Mouse (Mus musculus): ENCODE data around the gene Csf2rb.
A peak's percentile ranks its signal among the peaks of the same experiment; 100 is the strongest.
"Not testable (repeated sequence)": the region's sequence is repeated elsewhere in the genome, so short reads cannot be mapped to it uniquely, and the experiment has no call there.

Csf2rb gene

DNA sequence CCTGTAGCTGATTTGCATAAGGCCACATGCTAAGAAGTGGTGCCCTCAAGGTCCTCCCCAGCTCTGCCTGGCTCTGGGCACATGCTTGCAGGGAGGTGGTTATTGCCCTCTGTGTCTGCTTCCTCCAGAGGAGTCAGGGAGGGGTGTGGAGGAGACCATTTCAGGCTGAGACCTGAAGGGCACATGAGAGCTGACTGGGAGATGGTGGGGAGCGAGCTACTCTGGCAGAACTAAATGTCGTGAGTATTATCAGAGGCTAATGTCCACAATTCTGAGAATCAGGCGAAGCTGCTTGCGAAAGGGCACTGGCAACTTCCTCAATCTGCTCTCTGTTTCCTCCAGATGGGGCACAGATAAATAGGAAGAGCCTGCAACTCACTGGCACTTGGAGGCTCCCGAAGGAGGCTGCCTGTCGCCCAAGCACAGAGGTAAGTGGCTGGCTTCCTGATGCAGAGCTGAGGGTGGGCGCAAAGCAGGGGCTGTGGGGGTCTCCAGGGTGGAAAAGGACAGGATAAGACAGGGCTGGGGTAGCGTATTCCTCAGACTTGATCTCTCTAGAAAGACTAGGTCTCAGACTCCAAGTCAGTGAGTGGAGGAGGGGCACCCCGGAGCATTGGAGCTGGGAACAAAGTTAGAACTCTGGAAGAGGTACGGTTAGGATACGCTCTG, at the start of gene Csf2rb:
TSS of gene Csf2rb (plus strand) at position 82 of the 669 bp plus-strand sequence.
- no peak for DNase-seq (ENCODE audit: low spot score)

DNA sequence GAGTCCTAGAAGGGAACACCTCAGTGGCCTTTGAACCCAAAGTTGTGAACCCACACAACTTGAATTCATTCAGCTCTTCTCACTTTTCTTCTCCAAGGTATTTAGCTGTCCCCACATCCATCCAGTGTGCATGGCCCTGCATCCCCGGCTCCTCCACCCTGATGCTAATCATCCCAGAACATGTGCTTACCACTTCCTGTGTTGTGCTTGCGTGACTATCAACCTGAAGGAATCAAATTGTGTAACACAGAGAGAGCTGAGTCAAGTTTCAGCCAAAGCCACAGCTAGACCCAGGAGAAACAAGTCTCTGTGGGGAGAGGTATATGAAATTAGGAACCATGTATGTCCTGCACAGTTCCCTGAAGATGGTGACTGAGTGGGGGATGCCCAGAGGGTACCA, 47.2 kb upstream of the Csf2rb start:
- no peak for DNase-seq (ENCODE audit: low spot score)

- DNase-seq (ENCODE audit: low spot score): no peak
These were observed 37.6 kb upstream of the Csf2rb start for GRCm38 (mm10) chr15:78287941-78288340.

DNA sequence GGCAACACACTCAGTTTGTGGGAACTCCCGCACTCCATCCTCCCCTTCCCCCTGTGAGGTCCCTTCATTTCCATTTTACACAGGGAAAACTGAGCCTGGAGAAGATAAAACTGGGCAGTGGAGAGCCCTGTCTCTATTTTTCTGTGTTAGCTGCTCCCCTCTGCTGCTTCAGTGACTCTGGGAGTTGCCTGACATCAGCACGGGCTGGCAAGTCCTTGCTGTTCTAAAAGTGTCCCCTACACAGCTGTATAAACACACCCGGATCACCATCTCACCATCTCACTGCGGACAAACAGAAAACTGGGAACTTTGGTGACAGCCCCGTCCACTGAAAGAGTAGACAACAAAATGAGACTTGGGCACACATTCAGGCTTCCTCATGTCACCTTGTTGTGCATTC, 35.8 kb upstream of the Csf2rb start:
- DNase-seq (ENCODE audit: low spot score): not testable (repeated sequence)

GRCm38 (mm10) chr15:78293228-78293627, 32.3 kb upstream of the Csf2rb start:
- DNase-seq (ENCODE audit: low spot score): not testable (repeated sequence)

GRCm38 (mm10) chr15:78293716-78294115, 31.8 kb upstream of the Csf2rb start:
- DNase-seq (ENCODE audit: low spot score): no peak

DNA sequence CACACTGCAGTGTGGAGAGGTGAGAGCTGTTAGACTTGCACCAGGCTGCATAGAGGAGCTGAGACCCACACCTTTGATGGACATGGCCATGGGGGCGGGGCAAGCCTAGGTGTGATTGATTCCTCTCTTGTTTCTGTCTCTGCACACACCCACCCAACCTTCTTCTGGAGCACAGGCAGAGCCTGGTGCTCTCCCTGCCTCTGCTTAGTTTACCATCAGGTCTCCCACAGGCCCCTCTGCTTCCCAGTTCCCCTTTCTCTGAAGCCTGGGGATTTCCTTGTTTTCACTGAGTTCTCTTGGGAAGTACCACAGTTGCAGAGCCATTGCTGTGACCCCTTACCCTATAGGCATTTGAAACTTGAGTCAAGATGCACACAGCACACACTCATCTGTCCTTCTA, 27.0 kb upstream of the Csf2rb start:
- DNase-seq (ENCODE audit: low spot score): no peak

DNA sequence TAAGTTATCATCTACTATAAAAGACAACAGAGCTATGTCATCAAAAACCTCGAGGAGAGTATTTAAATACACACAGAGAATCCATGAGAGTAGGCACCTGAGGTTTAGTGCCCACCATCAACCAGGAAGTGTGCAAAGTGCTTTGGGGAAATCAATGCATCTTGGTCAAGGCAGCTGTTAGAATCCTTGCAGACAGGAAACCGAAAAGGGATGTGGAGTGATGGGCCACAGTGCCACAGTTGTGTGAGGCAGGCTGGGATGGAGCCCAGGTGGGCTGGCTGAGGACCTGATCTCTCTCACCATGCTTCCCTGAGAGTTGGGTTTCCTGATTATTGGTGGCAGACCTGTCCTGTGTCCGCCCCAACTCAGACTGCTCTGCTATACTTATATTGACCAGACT, 25.9 kb upstream of the Csf2rb start:
- DNase-seq (ENCODE audit: low spot score): no peak

GRCm38 (mm10) chr15:78300773-78301172, 24.8 kb upstream of the Csf2rb start:
- DNase-seq (ENCODE audit: low spot score): no peak

- no peak for DNase-seq (ENCODE audit: low spot score)
These were observed 22.8 kb upstream of the Csf2rb start for GRCm38 (mm10) chr15:78302718-78303117.

- no peak for DNase-seq (ENCODE audit: low spot score)
These were observed 21.8 kb upstream of the Csf2rb start for GRCm38 (mm10) chr15:78303665-78304233.

GRCm38 (mm10) chr15:78305341-78305933, 20.1 kb upstream of the Csf2rb start, which contains the start of gene Csf2rb2:
Gene Csf2rb2 (minus strand): TSS chr15:78305721.
- DNase-seq (ENCODE audit: low spot score): no peak

DNA sequence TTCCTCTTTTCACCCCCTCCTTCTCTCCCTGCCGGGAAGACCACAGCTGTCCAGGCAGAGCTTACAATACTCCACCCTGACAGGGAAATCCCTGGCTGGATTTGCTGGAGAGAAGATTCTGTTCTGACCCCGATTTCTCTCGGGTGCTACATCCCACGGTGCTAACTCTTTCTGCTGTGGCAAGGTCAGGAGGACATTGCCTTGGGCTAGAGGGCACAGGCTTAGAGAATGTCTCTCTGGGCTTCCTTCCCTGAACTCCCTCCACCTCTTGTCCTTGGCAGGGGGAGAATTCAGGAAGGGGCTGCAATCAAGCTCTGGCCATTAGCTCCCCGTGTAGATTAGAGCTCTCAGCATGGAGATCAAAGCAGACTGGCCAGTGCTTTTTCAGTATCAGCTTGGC, 15.7 kb upstream of the Csf2rb start:
- no peak for DNase-seq (ENCODE audit: low spot score)

GRCm38 (mm10) chr15:78310971-78311370, 14.6 kb upstream of the Csf2rb start:
- no peak for DNase-seq (ENCODE audit: low spot score)

- not testable (repeated sequence) for DNase-seq (ENCODE audit: low spot score)
These were observed 12.9 kb upstream of the Csf2rb start for GRCm38 (mm10) chr15:78312421-78313233.

DNA sequence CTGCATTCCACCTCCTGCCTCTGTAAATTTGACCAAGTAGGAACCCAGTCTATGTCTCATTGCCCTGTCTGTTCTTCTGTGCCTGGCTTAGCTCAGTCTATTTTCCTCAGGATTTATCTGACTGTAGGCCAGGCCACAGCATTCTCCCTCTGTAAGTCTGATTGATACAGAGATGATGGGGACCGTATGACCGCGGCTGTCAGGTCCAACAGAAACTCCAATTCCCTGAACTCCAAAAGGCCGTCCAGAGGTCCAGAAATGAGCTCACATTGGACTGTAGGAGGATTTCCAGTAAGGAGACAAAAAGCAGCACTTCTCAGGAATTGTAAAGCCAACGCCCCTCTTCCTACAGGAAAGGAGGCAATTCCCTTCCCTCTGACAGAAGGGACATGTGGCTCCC, 11.9 kb upstream of the Csf2rb start:
- not testable (repeated sequence) for DNase-seq (ENCODE audit: low spot score)

DNA sequence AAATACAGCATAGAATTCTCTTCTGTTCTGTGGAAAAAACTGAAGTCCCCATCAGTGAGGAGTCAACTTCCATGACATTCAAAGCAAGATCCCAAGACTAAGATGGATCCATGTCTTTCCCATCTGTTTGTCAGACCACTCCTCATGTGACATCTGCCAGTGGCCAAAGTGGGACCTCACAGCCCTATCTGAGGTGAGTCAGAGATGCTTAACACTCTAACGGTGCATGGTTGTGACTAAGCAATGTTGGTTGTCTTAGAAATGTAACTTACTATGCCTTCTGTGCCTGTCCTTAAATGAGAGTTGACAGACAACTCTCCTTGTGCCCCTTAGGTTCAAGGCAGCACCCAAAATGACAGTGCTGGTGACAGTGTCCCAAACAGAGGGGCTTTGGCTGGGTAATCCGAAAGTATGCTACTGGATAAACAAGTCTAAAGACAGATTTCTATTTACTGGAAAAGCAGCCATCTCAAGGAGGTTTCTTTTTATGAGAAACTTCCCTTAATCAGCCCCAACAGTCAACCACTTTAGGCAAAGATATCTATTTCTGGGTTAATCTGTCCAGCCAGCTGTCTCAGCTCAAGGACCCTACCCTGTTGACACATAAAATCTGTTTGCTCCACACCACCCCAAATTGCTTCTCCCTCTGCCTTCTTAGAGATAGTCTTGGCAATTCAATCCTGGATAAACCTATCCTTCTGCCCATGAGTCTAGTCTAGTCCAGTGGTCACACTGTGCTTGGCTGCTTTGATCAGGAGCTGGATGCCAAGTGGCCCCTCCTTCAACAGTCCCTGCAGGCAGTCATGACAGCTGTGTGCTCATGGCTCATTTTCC, 7.0 kb upstream of the Csf2rb start:
- DNase-seq (ENCODE audit: low spot score): not testable (repeated sequence)

GRCm38 (mm10) chr15:78320825-78321496, 4.6 kb upstream of the Csf2rb start:
- DNase-seq (ENCODE audit: low spot score): peak; percentile 51

DNA sequence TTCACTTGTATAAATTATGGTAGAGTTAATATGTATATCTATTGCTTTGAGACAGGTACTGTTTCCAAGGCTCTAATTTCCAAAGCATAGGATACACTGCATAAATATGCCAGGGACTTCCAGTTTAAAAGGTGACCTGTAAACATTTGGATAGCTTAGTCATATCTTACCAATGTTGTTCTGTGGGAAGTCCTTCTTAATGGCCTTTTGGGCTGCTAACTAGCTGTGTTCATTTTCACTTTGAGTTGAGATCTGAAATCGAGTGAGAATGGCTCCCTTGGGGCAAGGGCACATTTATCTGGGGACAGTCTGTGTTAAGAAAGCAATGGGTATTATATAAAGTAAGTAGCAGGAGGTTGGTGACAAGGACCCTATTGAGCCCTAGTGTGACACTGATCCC, 2.2 kb upstream of the Csf2rb start:
- no peak for DNase-seq (ENCODE audit: low spot score)

GRCm38 (mm10) chr15:78324294-78324693, 1.3 kb upstream of the Csf2rb start:
- no peak for DNase-seq (ENCODE audit: low spot score)

- no peak for DNase-seq (ENCODE audit: low spot score)
These were observed 1.2 kb downstream of the Csf2rb start for GRCm38 (mm10) chr15:78326747-78327146.

Measured in MN1 (cell line).